ENCODE assay signal across 7 mouse cellular contexts in genomic region chr6:12747856-12748450, GRCm38 (mm10). TPM values are rescaled to one million over a fixed set of nuclear protein-coding genes. Genes with fewer than 3 reads are reported as not detected.
DNase-seq lines count a peak whose midpoint lies in the region; ATAC-seq lines count a peak whose summit lies in the region.

No protein-coding gene starts in this region.

- H3K4me1 ChIP-seq in forebrain, embryonic 15.5 days: peaks cover 14% of the 10 kb centered on the region
- H3K4me1 ChIP-seq in intestine, embryonic 14.5 days (replicated peaks; ENCODE audit: control insufficient read depth, insufficient read depth, low read length): no peaks in the 10 kb centered on the region; the same call in 1 of the 2 replicates
- H3K4me1 ChIP-seq in liver, embryonic 12.5 days: no peaks in the 10 kb centered on the region

- no peaks in the 10 kb centered on the region for H3K36me3 ChIP-seq in forebrain, embryonic 15.5 days
- no peaks in the 10 kb centered on the region for H3K36me3 ChIP-seq in intestine, embryonic 14.5 days (ENCODE audit: control insufficient read depth, insufficient read depth, low read length)
- H3K36me3 ChIP-seq in liver, embryonic 12.5 days: no peaks in the 10 kb centered on the region

- peak overlapping the region; percentile 91 for H3K27ac ChIP-seq in forebrain, embryonic 15.5 days (replicated peaks)
- H3K27ac ChIP-seq in intestine, embryonic 14.5 days (ENCODE audit: low read depth): no peak overlapping the region
- no peak overlapping the region for H3K27ac ChIP-seq in liver, embryonic 12.5 days

- H3K4me3 ChIP-seq in forebrain, embryonic 15.5 days: peak overlapping the region; percentile 70
- peak overlapping the region; percentile 79 for H3K4me3 ChIP-seq in intestine, embryonic 14.5 days (ENCODE audit: low read depth, low read length)
- H3K4me3 ChIP-seq in liver, embryonic 12.5 days: peak overlapping the region; percentile 54

- WGBS in forebrain, embryonic 15.5 days: 6% methylated on average over 10 of the region's 11 CpGs
- WGBS in intestine, embryonic 14.5 days: 14% methylated on average over 11 of the region's 11 CpGs
- 11% methylated on average over 11 of the region's 11 CpGs for WGBS in liver, embryonic 12.5 days (ENCODE audit: insufficient replicate concordance)

- no peaks in the 10 kb centered on the region for H3K9me3 ChIP-seq in forebrain, embryonic 15.5 days
- H3K9me3 ChIP-seq in intestine, embryonic 14.5 days (ENCODE audit: control insufficient read depth, low read length): no peaks in the 10 kb centered on the region
- H3K9me3 ChIP-seq in liver, embryonic 12.5 days (replicated peaks): no peaks in the 10 kb centered on the region

- peak overlapping the region; percentile 78; the same call in 1 of the 2 replicates for H3K9ac ChIP-seq in forebrain, embryonic 15.5 days (replicated peaks)
- H3K9ac ChIP-seq in intestine, embryonic 14.5 days (ENCODE audit: low read length): peak overlapping the region; percentile 54
- H3K9ac ChIP-seq in liver, embryonic 12.5 days: no peak overlapping the region

- DNase-seq in testis, postnatal 14 days (ENCODE audit: low spot score): peak; percentile 3
- DNase-seq in testis, postnatal 10 days (ENCODE audit: low spot score): no peak
- DNase-seq in intestine, embryonic 14.5 days (ENCODE audit: low spot score): peak; percentile 65
- DNase-seq in skeletal muscle tissue, adult 2 months (ENCODE audit: low read depth, low spot score): peak; percentile 1

- H3K4me2 ChIP-seq in forebrain, embryonic 15.5 days (replicated peaks): peak overlapping the region; percentile 97
- H3K4me2 ChIP-seq in intestine, embryonic 14.5 days (ENCODE audit: low read length): peak overlapping the region; percentile 95
- peak overlapping the region; percentile 72 for H3K4me2 ChIP-seq in liver, embryonic 12.5 days

- ATAC-seq in forebrain, embryonic 15.5 days (replicated peaks): no peak
- ATAC-seq in intestine, embryonic 14.5 days (replicated peaks; ENCODE audit: low FRiP score, low TSS enrichment, low read depth): no peak
- no peak for ATAC-seq in liver, embryonic 12.5 days
- ATAC-seq in megakaryocyte progenitor cell, adult 5-6 weeks (replicated peaks; ENCODE audit: poor library complexity): no peak

- peaks cover 5% of the 10 kb centered on the region; the same call in 1 of the 2 replicates for H3K27me3 ChIP-seq in forebrain, embryonic 15.5 days
- H3K27me3 ChIP-seq in intestine, embryonic 14.5 days (replicated peaks; ENCODE audit: control insufficient read depth, insufficient read depth, low read length): 0 out of 2 replicates have a peak, but pooled peaks cover 4% of the 10 kb centered on the region
- H3K27me3 ChIP-seq in liver, embryonic 12.5 days (replicated peaks): peaks cover 35% of the 10 kb centered on the region

RNA-seq across cellular contexts. Expression of gene Thsd7a, which starts 1.3 kb away (rescaled TPM):
- polyA plus RNA-seq in forebrain, embryonic 15.5 days (2015; fragmentation: Nextera tagmentation; extraction: Ambion mirVana): 13.4 and 13.8 TPM in 2 replicates
- polyA plus RNA-seq in intestine, embryonic 14.5 days (2014; fragmentation: Nextera tagmentation; extraction: Ambion mirVana): 4.9 and 6.0 TPM in 2 replicates
- polyA plus RNA-seq in liver, embryonic 12.5 days (2016; fragmentation: Nextera tagmentation; extraction: Ambion mirVana): 0.31 and 0.38 TPM in 2 replicates
- not detected in 2 replicates for total RNA-seq in megakaryocyte progenitor cell, adult 5-6 weeks (2015)
- total RNA-seq in megakaryocyte progenitor cell, adult 5-6 weeks (2017): not detected in 2 replicates
